Mouse (Mus musculus) ES-E14 (cell line): ENCODE data around the gene St3gal3.

Experiments used
- MAFK ChIP-seq: IDR thresholded peaks from 2 replicates; pipeline ENCODE4 v1.6.1; 2014; ENCODE audit warnings: mild to moderate bottlenecking, low read depth, low read length, inconsistent platforms; ENCODE audit not compliant: insufficient read depth
- ZC3H11A ChIP-seq: IDR thresholded peaks from 2 replicates; pipeline ENCODE4 v1.6.1; 2012; ENCODE audit warnings: low read depth, mild to moderate bottlenecking, inconsistent platforms, low read length, borderline replicate concordance
- ZNF384 ChIP-seq: IDR thresholded peaks from 2 replicates; pipeline ENCODE4 v1.6.1; 2012; ENCODE audit warnings: low read depth, low read length, inconsistent platforms

- TF ChIP-seq ZNF384 (no peak), MAFK (no peak), ZC3H11A (no peak)
These were observed 96.7 kb downstream of the St3gal3 start for GRCm38 (mm10) chr4:118038023-118038422.
